Mouse (Mus musculus): ENCODE measurements around the gene Prrc2c. TPM values are rescaled to one million over a fixed set of nuclear protein-coding genes. Genes with fewer than 3 reads are reported as not detected.

Prrc2c gene
- polyA plus RNA-seq, 1 experiment = 112 TPM

- no peaks in the 10 kb centered on the region for H3K27me3 ChIP-seq (ENCODE audit: control insufficient read depth, insufficient read depth, low read length)
- no peaks in the 10 kb centered on the region for H3K36me3 ChIP-seq (ENCODE audit: control insufficient read depth, insufficient read depth, low read length)
- peak; percentile 29 for DNase-seq
- TF ChIP-seq POLR2A (IDR thresholded peaks at IDR 0.05; ENCODE audit: control insufficient read depth, extremely low read depth, insufficient read depth, low read length, poor library complexity) = no peak
- TF ChIP-seq CTCF (IDR thresholded peaks at IDR 0.05; ENCODE audit: borderline replicate concordance, control insufficient read depth, extremely low read depth, insufficient read depth, low read length, poor library complexity) = no peak
- WGBS = 4% methylated on average over 7 of the region's 7 CpGs
- H3K4me1 ChIP-seq (replicated peaks; ENCODE audit: control insufficient read depth, insufficient read depth, low read length) = 0 out of 2 replicates have a peak, but pooled peaks cover 5% of the 10 kb centered on the region
- H3K4me3 ChIP-seq (ENCODE audit: control insufficient read depth, insufficient read depth, low read length) = no peak overlapping the region
- H3K27ac ChIP-seq (ENCODE audit: control insufficient read depth, insufficient read depth, low read length) = no peak overlapping the region
Observed at GRCm38 (mm10) chr1:162625229-162625628, 115.1 kb downstream of the Prrc2c start.

- no peaks in the 10 kb centered on the region for H3K27me3 ChIP-seq (ENCODE audit: control insufficient read depth, insufficient read depth, low read length)
- no peak for DNase-seq
- H3K36me3 ChIP-seq (ENCODE audit: control insufficient read depth, insufficient read depth, low read length) = no peaks in the 10 kb centered on the region
- 52% methylated on average over 4 of the region's 4 CpGs for WGBS
- no peak for TF ChIP-seq POLR2A (IDR thresholded peaks at IDR 0.05; ENCODE audit: control insufficient read depth, extremely low read depth, insufficient read depth, low read length, poor library complexity)
- no peak for TF ChIP-seq CTCF (IDR thresholded peaks at IDR 0.05; ENCODE audit: borderline replicate concordance, control insufficient read depth, extremely low read depth, insufficient read depth, low read length, poor library complexity)
- no peak overlapping the region for H3K4me3 ChIP-seq (ENCODE audit: control insufficient read depth, insufficient read depth, low read length)
- no peak overlapping the region for H3K27ac ChIP-seq (ENCODE audit: control insufficient read depth, insufficient read depth, low read length)
- 0 out of 2 replicates have a peak, but pooled peaks cover 5% of the 10 kb centered on the region for H3K4me1 ChIP-seq (replicated peaks; ENCODE audit: control insufficient read depth, insufficient read depth, low read length)
Observed at GRCm38 (mm10) chr1:162623895-162624294, 116.5 kb downstream of the Prrc2c start.

Other genes with a start within 250 kb of the Prrc2c start
- 7.8 and 8.5 TPM in 2 replicates for gene Mettl13, start 192.0 kb downstream of the Prrc2c start, polyA plus RNA-seq (2012; rRNA removed)
- gene Vamp4, start 170.0 kb downstream of the Prrc2c start, polyA plus RNA-seq (2012; rRNA removed) = 20.7 and 21.4 TPM in 2 replicates
- gene Myoc, start 101.4 kb downstream of the Prrc2c start, polyA plus RNA-seq (2012; rRNA removed) = 0.46 and 0.92 TPM in 2 replicates
- 0.19 TPM in 1 of 2 replicates, not detected in the other for gene Myocos, start 82.3 kb downstream of the Prrc2c start, polyA plus RNA-seq (2012; rRNA removed)
- 0.08 TPM in 1 of 2 replicates, not detected in the other for gene Fmo4, start 73.4 kb upstream of the Prrc2c start, polyA plus RNA-seq (2012; rRNA removed)
- gene Fmo1, start 126.1 kb upstream of the Prrc2c start, polyA plus RNA-seq (2012; rRNA removed) = 14.1 and 16.3 TPM in 2 replicates
- 0.88 and 2.1 TPM in 2 replicates for gene Fmo2, start 158.2 kb upstream of the Prrc2c start, polyA plus RNA-seq (2012; rRNA removed)
- 0.05 TPM in 1 of 2 replicates, not detected in the other for gene Fmo6, start 197.0 kb upstream of the Prrc2c start, polyA plus RNA-seq (2012; rRNA removed)
- gene Fmo3, start 244.0 kb upstream of the Prrc2c start, polyA plus RNA-seq (2012; rRNA removed) = 0.34 and 0.41 TPM in 2 replicates

Measured in thymus, adult 2 months (tissue).